Mouse (Mus musculus): Measurements from ENCODE around the gene Cdc42ep5.

Gene Cdc42ep5

DNA sequence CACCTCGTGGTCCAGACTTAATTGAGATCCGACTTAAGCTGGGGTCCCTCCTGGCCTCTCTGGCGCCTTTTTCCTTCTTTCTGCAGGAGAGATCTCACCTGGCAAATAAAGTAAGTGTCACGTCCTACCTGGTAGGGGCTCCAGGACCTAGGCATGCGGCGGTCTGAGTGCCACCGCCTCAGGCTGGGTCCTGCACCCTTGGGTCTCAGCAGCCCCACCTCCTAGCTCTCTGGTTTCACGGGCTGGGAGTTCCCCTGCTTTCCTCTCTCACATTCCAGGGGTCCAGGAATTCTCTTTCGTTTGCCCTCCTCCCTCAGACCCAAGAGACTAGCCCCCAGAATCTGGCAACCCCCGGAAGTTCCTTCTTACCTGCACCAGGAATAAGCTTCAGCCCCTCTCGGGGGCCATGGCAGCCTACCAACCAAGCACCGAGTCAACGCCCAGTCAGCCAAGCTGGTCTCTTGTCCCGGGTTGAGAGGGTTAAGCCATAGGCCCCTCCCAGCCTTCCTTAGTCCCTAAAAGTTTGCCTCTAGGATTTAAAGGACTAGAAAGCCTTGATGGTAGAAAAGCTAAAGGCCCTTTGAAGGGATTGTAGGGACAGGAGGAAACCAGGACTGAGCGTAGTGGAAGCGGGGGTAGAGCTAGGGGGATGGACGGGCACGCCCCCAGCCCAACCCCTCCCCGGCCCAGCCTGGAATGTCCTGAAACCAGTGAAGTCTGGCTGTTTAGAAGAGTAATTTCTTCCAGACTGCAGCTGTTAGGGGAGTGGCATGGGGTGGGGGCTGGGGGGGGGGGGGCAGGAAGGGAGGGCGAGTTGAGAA lies at the start of gene Cdc42ep5:
Gene Cdc42ep5, minus strand, starts transcription at position 771 of the 821 bp plus-strand sequence.
- WGBS = 2% methylated on average over 19 of the region's 20 CpGs

DNA sequence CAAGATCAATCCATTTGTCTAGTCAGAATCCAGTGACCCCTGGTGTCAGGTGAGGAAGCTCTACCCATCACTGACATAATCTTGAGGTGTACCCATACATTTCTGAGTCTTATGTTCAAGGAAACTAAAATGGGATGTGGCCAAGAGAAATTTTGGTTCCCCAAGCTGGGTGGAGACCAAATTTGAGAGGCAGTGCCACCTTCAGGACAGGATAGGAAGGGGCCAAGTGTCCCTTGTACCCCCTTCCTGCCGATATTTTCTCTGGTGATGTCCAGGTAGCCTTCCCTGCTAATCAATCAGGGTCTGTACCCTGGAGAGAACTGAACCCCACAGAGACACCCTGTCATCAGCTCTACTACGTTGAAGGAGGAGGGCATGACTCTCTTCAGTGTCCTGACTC lies 44.0 kb upstream of the Cdc42ep5 start:
- WGBS = 37% methylated on average over 2 of the region's 2 CpGs

DNA sequence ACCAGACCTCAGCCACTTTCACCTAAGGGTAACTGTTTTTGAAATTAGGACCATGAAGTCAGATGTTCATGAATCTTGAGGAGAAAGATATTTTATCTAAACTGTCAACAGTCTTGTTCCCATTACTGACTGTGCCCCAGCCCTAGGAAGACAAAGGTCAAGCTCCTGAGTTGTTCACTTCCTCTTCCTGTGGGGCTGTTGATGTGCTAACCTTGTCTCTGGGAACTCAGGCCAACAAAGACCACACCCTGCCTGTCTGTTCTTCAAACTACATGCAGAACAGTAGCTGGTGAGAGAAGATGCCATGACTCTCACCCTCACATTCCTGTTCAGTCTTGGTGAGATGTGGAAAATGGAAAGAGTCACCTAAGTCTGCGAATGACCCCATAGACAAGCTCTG lies 42.5 kb upstream of the Cdc42ep5 start:
- WGBS = 81% methylated on average over 1 of the region's 1 CpGs

DNA sequence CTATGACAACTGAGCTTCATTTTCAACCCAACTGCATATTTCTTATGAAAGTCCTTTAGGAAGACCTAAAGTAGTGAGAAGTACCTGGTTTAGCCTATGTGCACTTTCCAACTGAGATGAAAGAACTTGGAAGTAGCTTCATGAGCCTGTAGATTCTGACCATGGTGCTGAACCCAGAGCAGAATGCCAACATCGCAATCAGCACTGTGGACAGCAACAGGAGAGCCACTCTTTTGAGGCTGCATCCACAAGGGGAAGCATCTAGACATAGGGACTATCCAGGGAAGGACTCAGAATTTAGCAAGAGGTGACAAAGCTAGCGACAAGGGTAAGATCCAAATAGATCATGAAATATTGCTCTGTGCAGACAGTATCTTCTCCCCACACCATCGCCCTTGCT lies 13.8 kb upstream of the Cdc42ep5 start:
- WGBS = 39% methylated on average over 3 of the region's 3 CpGs

DNA sequence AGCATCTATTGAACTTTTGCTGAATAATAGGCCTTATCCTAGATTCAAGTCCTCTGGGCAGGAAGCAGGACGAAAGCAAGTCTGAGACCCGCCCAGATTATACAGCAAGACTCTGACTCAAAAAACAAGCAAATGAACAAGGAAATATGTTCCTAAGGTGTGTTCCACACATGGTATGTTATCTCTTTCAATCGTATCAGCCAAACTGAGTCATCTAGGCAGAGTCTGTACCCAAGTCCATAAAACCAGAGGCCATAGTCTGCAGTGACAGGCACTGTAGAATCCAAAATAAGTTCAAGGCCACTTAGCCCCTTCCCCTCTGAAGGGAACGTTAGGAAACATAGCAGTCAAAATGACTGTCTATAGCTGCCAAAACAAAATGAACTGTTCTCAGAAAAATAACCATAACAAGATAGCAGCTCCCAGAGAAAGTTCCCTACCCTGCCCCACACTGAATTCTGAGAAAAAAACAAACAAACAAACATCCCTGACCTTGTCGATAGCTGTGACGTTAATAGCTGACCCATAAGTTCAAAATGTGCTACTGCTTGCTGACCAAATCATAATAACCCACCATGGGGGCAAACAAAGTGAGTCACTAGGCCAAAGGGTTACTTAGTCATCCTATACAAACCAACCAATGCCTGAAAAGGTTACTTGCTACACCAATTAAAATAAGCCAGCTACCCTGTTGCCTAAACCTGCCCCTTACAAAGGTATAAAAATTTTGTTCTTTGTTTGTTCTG lies 5.7 kb upstream of the Cdc42ep5 start:
- 75% methylated on average over 6 of the region's 6 CpGs for WGBS

DNA sequence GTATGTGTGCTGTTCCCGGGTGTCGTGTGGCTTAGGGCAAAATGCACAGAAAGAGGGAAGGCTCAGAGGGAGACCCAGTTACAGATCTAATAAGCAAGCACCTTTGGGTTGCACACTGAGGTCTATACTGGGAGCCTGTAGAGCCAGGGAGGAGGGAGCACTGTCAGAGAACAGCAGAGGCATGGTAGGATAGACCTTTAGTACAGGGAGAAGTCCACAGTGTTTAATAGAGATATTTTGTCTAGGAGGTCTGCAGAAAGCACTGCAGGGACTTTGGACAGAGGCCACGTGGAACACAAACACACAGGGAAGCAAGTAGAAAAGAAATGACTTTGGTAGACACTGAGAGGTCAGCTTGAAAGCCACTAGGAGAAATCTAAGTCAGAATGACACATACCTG lies 626 bp upstream of the Cdc42ep5 start:
- 35% methylated on average over 3 of the region's 3 CpGs for WGBS

DNA sequence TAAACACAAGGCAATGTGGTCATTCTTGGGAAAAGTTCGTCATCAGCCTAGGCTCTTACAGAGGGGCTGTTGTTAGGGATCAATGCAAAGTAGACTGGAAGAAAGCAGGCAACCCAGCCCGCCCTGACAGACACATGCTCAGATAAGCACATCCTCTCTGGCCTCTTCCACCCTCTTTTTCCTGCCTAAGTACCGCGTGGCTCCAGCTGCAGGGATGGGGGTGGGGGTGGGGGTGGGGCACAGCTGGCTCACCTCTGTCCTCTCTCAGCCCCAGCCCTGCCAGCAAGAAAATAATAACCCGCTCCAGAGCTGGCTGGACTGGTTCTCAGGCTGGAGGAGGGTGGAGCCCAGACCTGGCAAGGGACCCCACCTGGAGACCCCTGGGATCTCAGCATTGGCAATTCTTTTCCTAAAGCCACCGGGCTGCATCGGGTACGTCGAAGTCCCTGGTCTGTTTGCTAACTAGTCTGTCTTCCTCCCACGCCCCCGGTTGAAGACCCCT lies 1.0 kb downstream of the Cdc42ep5 start:
- WGBS = 15% methylated on average over 11 of the region's 11 CpGs

DNA sequence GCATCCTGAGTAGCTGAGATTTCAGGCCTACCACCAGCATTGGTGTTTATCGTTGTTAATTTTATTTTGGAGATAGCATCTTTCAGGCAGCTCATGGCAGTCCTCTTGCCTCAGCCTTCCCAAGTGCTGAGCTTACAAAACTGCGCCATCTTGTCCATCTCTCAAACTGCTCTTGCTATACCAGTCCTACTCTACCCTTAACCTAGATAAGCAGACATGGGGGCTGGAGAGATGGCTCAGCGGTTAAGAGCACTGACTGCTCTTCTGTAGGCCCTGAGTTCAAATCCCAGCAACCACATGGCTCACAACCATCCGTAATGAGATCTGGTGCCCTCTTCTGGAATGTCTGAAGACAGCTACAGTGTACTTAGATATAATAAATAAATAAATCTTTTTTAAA lies 3.1 kb downstream of the Cdc42ep5 start:
- WGBS = 97% methylated on average over 4 of the region's 4 CpGs

DNA sequence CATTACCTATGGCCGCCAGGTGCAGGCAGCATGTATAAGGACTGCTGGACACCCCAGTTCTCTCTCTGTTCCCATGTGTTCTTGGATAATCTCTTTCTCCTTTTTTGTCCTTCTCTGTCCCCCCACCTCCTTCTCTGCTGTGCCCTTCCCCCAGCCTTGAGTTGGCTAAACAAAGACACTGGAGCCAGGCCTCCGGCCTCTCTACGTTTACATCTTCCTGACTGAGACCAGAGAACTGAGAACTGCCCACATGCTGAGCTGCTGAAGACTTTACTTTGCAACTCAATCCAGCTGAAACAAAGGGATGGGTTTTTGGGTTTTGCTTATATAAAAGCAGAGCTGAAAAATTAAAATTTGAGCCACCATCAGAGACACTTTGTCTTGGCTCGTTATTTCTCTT lies 9.7 kb downstream of the Cdc42ep5 start:
- WGBS = 59% methylated on average over 4 of the region's 4 CpGs

DNA sequence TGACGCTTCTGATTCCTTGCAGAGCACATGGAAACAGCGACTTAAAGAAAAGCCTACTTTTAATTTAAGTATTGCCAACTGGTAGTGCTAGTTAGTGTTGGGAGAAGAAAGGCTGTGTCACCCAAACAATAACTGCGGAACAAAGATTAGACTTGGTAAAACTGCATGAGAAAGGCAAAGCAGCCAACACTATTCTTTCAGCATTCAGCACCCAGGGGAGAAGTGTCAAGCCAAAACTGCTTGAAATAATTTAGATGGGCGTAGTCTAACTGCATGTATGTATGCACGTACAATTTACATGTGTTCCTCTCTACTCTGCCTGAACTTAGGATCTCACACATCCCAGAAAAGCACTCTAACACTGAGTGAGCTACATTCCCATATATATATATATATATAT lies 10.3 kb downstream of the Cdc42ep5 start:
- WGBS = 63% methylated on average over 5 of the region's 5 CpGs

DNA sequence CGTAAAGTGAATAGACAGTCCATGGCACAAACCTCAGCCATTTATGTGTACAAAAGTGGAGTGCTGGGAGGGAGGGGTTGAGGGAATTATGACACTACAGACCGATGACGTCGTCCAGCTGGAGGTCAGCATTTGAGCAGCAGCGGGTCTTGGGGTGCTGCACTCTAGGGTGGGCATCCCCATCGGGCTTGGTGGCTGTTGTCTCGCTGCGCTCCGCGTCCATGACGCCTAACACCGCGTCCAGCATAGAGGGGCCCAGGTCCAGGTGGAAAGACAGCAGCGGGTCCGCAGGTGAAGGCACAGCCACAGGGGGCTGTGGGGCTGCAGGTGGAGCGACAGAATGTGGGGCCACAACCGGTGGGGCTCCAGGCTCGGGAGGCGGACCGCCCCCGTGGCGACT lies 13.4 kb downstream of the Cdc42ep5 start:
- 21% methylated on average over 22 of the region's 22 CpGs for WGBS

DNA sequence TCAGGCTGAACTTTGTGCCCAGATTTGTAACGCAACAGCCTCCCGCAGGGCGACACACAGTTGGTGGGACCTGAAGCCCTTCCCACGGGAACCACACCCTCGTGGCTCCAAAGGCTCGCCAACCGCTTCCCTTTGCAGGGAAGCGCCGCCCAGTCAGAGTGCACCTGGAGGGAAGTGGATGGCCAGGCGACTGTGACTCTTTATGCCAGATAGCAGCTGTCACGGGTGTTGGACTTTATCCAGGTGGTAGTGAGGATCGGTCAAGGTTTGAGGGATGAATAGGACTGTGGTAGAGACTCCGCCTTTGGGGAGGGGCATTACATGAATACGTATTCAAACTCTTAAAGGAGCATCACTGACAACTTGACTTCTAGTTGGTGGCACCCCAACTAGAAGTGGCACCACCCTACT lies 13.8 kb downstream of the Cdc42ep5 start:
- WGBS = 7% methylated on average over 14 of the region's 14 CpGs

DNA sequence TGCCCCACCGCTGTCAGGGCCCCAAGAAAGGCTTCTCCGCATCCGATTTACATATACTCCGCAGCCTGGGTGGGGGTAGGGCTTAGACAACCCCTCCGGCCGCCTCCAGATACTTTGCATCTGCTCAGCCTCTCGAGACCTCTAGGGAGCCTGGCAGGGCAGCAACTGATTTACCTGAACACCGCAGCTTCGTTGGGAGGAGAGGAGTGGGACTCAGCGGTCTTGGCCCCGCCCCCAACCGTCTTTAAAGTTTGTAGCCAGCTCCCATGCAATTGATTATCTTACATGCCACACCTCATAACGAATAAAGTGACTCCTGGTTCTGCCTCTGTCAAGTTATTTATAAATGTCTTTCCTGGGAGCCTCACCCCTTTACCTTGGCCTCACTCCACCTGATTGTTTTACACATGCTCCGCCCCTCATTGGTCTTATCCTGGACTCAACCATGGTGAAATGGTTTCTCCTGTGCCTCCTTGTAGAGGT lies 14.6 kb downstream of the Cdc42ep5 start, which contains the start of gene Leng9:
Gene Leng9, minus strand, starts transcription at position 316 of the 483 bp plus-strand sequence.
- WGBS = 2% methylated on average over 14 of the region's 14 CpGs

DNA sequence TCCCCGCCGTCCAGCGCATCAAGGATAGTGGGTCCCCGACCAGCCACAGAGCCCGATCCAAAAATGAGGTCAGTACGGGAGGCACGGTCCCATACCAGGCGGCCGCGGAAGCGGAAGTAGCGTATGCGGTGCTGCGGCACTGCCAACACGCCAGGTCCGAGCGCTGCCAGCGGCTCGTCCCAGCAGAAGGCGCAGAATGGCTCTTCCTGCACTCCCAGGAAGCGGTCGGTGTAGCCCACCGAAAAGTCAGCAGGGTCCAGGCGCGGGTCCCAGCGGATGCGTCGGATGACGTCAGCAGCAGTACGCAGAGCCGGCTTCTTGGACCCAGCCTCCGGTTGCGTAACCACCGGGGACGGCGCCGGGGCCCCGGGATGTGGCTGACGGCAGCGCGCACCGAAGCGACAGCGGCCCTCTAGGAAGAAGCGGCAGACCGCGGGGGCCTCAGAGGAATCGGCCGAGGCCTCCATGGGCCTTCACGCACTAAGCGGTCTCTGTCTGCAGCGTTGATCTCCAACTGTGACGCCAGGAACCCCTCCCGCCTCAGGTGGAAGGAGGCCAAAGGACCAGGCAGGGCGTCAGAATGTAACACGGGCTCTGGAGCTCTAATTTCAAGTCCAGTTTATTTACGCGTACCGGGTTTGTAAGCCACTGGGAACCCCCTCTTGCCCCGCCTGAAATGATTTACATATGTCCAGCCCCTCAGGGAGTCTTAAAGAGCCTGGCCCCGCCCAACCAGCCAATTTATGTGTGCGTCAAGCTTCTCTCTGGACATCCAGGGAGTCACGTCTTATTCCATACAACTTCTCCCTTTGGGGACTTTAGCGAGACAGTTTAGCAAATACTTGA lies 15.2 kb downstream of the Cdc42ep5 start:
- WGBS = under 1% methylated on average over 64 of the region's 64 CpGs

DNA sequence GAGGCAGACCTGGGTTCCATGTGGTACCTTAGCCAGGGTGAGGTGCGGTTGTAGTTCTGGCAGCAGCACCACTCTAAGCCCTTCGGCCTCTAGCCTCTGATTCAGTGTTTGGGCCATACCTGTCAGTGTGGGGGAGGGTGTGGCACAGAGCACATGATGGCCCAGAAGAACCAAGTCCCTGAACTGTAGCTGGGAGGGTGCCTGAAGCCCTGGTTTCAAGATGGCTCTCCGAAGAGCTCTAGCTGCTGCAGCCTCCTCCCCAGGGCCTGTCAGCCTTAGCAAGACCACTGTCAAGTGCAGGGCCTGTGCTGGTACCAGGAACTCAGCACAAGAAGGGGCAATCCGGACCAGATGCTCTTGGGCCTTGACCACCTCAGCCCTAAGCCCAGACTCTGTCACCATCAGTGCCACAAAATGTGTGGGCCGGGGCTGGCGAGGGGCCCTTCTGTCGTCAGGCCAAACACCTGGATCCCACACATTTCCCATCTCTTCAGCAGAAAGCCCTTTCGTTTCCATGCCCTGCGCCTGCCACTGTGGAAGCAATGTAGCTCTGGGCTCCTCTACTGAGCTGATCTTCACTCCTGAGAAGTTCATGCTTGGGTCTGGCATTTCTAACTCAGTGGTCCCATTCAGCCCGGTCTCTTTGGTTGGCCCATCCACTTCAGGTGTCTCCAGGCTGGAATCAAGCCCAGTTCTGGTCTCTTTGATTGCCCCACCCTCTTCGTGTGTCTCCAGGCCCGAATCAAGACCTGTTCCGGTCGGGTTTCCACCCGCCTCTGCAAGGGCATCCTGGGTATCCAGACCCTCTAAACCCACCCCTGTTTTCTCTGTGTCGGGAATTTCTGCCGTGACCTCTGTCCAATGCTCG lies 16.1 kb downstream of the Cdc42ep5 start:
- 14% methylated on average over 18 of the region's 18 CpGs for WGBS

DNA sequence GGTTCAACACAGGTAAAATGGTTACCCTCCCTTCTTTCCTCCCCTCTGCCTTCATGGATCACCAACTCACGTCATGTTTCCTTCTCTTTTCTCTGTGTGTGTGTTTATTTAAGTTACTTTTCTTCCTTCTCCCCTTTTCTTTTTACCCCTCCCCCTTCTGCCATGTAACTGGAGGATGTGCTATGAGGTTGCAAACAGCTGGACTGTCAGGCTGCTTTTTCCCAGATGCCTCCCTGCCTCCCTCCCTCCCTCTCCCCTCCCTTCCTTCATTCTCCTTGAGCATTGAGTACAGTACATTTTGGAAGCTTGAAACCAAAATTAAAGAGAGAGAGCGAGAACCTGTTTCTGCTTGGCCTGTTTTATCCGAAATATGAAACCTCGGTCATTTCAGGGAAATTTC lies 16.8 kb downstream of the Cdc42ep5 start:
- WGBS = 45% methylated on average over 4 of the region's 4 CpGs

DNA sequence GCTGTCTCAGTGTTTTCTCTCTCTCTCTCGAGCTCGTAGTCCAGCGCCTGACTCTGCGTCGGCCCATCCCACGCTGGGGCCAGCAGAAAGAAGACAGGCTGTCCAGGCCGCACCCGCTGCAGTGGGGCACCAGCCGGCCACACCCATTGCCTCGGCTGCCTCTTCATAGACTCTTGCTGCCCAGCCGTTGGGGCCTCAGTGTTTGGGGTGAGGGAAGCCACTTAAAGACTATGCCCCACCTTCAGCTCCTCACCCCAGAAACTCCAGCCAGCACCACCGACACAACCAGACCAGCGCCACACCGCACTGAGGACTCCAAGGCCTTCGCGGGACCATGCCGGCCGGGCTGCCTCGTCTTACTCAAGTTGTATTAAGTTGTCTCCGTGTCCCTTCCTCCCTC lies 17.3 kb downstream of the Cdc42ep5 start:
- 77% methylated on average over 18 of the region's 20 CpGs for WGBS

DNA sequence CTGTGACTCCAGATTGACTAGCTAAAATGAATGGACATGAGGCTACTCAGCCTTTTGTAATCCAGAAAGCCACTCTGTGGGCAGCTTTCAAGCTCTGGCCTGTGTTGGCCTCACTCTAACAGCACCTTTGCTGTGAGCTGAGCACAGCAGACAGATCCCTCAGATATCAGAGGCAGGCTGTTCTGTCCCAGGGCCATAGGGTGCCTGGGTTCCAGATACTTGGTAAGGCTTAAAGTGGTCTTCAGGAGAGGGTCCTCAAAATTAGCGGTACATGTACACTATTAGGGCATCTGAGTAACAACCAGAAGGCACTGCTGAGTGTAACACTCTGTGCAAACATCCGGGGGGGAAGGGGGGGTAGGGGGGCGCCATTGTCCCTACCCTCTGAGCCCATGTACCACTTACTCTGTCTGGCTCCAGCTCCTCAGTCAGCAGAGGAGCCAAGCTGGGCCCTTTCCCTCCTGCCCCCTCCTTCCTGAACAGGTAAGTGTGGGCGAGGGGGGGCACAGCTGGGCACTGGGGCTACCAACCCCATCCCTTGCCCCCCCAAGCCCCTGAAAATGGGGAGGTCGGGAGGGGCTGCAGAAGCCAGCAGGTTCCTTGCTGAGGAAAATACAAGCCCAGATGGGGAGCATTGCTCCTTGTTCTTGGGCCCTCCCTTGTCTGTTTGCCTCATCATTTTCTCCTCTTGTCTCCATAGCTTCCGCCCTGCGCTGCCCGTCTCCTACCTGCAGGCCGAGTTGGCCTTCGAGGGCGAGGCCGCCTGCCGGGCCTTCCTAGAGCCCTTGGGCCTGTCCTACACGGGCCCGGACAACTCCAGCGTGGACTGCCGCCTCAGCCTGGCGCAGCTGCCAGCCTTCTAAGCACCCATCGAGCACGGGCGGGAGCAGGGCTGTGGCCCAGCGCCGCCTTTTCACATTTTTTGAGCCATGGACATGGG lies 18.1 kb downstream of the Cdc42ep5 start:
- 87% methylated on average over 23 of the region's 23 CpGs for WGBS

DNA sequence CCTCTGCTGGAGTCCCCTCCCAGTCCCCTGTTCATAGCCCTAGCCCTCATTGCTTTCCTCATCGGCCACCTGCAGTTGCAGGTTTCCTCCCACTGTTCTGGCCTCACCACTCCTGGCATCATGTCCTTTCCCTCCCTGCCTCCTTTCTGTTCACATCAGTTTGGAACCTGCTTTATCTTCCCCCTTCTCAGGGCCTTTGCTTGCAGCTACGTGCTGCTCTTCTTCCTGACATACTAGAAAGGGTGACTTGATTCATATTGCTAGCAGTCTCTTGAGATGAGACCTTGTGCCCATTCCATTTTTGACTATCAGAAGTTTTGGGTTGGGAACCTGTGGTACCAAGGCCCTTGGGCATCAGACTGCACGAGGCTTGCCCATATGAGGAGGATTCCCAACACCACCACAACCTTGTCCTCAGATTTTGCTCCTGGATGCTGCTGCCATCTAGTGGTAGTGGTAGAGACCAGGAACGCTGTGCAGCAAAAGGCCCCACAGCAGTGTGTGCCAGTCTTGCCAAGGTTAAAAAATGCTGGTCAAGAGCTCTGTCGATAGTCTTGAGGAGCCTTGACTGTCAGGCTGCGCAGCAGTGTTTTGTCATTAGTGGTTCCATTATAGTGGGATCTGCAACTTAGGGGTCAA lies 19.0 kb downstream of the Cdc42ep5 start:
- WGBS = 52% methylated on average over 6 of the region's 6 CpGs
